Mouse (Mus musculus) small intestine, adult 2 months (tissue): ENCODE measurements around the gene Btf3l4.

ENCODE experiments used
- CTCF ChIP-seq: fragments of 200-500 bp; IDR thresholded peaks from 2 replicates; pipeline ENCODE4 v1.5.1; 2012; ENCODE audit warnings: low read depth, mild to moderate bottlenecking, control low read depth, inconsistent platforms, low read length, moderate library complexity, mixed read lengths; ENCODE audit not compliant: insufficient replicate concordance, insufficient read length; ENCODE audit errors: extremely low read depth
- POLR2A ChIP-seq: fragments of 200-500 bp; IDR thresholded peaks from 2 replicates; pipeline ENCODE4 v1.6.1; 2012; ENCODE audit warnings: low read depth, mild to moderate bottlenecking, control low read depth, inconsistent platforms, low read length, moderate library complexity

DNA sequence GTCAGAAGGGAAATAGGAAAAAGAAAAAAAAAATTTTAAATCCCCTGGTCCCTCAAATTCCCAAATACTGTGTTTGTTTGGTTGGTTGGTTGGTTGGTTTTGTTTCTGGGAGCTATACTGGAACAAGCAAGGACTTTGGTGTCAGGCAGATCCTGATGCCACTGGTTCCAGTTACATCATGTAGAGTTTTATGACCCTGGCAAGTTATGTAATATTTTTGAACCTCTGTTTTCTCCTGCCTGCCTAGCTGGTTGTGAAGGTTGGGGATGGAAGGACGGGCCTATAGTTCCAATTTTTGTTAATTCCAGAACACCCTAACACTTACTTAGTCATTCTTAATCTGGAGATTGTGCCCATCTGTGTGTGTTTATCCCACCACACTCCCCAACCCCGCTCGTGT lies 51.8 kb downstream of the Btf3l4 start:
- TF ChIP-seq CTCF (no peak), POLR2A (no peak)
